Mouse (Mus musculus) lung, embryonic 16.5 days (tissue): ENCODE measurements around the gene Fbxw7. TPM values are rescaled to one million over a fixed set of nuclear protein-coding genes. Genes with fewer than 3 reads are reported as not detected.

Experiments used
- ATAC-seq: fragments of 200-750 bp; cut with Nextera tagmentation; 2 replicates; pipeline ENCODE4 v1.8.0; 2017; ENCODE audit warnings: low read depth, mild to moderate bottlenecking, moderate library complexity
- H3K27ac ChIP-seq: fragments of 300-500 bp; sonication (generic); 2 replicates; pipeline ENCODE4 v1.5.1; 2014; ENCODE audit warnings: mild to moderate bottlenecking, control low read depth, low read length
- H3K27me3 ChIP-seq: fragments of 300-500 bp; sonication (generic); 2 replicates; pipeline ENCODE4 v1.6.1; 2014; ENCODE audit warnings: low read depth, low read length, mixed read lengths; ENCODE audit not compliant: control insufficient read depth, insufficient read depth
- H3K36me3 ChIP-seq: fragments of 300-500 bp; sonication (generic); 2 replicates; pipeline ENCODE4 v1.6.1; 2014; ENCODE audit warnings: low read length; ENCODE audit not compliant: control insufficient read depth, insufficient read depth
- H3K4me1 ChIP-seq: fragments of 300-500 bp; sonication (generic); replicated peaks from 2 replicates; pipeline ENCODE4 v1.6.1; 2014; ENCODE audit warnings: low read length, mixed read lengths; ENCODE audit not compliant: control insufficient read depth, insufficient read depth
- H3K4me2 ChIP-seq: fragments of 300-500 bp; sonication (generic); 2 replicates; pipeline ENCODE4 v1.6.1; 2014; ENCODE audit warnings: low read depth, low read length, control low read depth
- H3K4me3 ChIP-seq: fragments of 300-500 bp; sonication (generic); 2 replicates; pipeline ENCODE4 v1.5.1; 2014; ENCODE audit warnings: mild to moderate bottlenecking, low read length, control low read depth
- H3K9ac ChIP-seq: fragments of 300-500 bp; sonication (generic); 2 replicates; pipeline ENCODE4 v1.6.1; 2014; ENCODE audit warnings: low read length, control low read depth
- H3K9me3 ChIP-seq: fragments of 300-500 bp; sonication (generic); 2 replicates; pipeline ENCODE4 v1.6.1; 2016; ENCODE audit warnings: low read length; ENCODE audit not compliant: control insufficient read depth
- WGBS: fragments of 180-500 bp; shearing (Covaris S2); extraction: QIAGEN DNeasy Blood & Tissue Kit; methylation state at CpG from one replicate; pipeline ENCODE4 v1.1.7; 2014; 5-methylcytosine and 5-hydroxymethylcytosine counted together
- polyA plus RNA-seq: library from polyadenylated mRNA; unstranded; fragments of >200 nt; fragmentation: Nextera tagmentation; extraction: Ambion mirVana; gene quantifications from 2 replicates; pipeline ENCODE4 v1.2.1, GENCODE M21; 2015

Fbxw7 gene
- polyA plus RNA-seq = 7.7 and 8.1 TPM in 2 replicates

DNA sequence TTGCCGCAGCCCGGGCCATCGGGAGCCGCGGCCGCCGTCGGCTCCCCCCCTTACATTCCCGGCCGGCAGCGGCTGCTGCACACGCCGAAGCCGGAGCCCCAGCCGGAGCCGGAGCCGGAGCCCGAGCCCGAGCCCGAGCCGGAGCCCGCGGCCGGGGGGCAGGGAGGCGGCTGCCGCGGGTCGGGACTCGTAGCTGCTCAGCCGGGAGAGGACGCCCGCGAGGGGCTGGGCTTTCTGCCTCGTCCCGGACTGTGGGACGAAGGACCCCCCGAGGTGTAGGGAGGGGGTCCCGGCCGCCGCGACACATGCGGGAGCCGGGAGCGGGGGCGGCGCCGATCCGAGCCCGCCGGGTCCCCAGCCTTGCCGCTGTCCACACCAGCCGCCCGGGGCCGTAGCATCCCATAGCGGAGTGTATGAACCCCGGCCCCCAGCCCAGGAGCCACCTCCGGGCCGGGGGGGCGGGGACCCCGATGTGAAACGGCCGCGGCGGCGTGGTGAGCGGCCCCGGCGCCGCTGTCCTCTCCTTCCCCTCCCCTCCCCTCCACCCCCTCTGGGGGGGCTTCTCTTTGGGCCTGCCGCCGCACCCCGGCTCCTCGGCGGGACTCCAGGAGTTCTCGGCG is at the start of gene Fbxw7:
Gene Fbxw7 (plus strand): TSS at position 507 of the 620 bp plus-strand sequence.
- WGBS = under 1% methylated on average over 29 of the region's 76 CpGs
- H3K9me3 ChIP-seq = no peaks in the 10 kb centered on the region
- peak within 1 kb of the TSS; percentile 92 for H3K27ac ChIP-seq
- peaks cover 15% of the 10 kb centered on the region for H3K4me1 ChIP-seq
- peak within 1 kb of the TSS; percentile 90 for H3K9ac ChIP-seq
- no peaks in the 10 kb centered on the region; the same call in 1 of the 2 replicates for H3K36me3 ChIP-seq
- peak within 1 kb of the TSS; percentile 81 for H3K4me3 ChIP-seq
- peak; percentile 52 for ATAC-seq
- H3K27me3 ChIP-seq = no peaks in the 10 kb centered on the region
- H3K4me2 ChIP-seq = peak within 1 kb of the TSS; percentile 99

DNA sequence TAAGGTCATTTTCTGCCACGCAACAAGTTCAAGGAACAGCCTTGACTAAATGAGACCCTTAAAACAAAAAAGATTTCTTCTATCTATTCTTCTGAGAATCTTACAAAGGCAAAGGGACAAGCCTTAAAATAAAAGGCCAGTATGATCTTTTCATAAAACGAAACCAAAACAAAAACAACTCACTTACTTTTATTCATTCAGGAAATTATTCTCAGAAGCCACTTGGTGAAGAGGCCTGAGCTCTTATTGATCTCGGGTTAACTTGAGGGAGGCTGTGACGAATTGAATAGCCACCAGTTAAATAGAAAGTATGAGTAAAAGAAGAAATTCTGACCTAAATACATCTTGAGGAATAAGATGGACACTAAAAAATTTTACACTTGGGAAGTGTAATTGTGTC is 46.1 kb upstream of the Fbxw7 start:
- no peaks in the 10 kb centered on the region for H3K27me3 ChIP-seq
- H3K4me1 ChIP-seq = no peaks in the 10 kb centered on the region
- H3K4me2 ChIP-seq = no peak overlapping the region
- no peak overlapping the region for H3K4me3 ChIP-seq
- no peaks in the 10 kb centered on the region for H3K36me3 ChIP-seq
- ATAC-seq = no peak
- peaks cover 4% of the 10 kb centered on the region for H3K9me3 ChIP-seq
- 88% methylated on average over 4 of the region's 4 CpGs for WGBS
- no peak overlapping the region for H3K9ac ChIP-seq
- no peak overlapping the region for H3K27ac ChIP-seq

DNA sequence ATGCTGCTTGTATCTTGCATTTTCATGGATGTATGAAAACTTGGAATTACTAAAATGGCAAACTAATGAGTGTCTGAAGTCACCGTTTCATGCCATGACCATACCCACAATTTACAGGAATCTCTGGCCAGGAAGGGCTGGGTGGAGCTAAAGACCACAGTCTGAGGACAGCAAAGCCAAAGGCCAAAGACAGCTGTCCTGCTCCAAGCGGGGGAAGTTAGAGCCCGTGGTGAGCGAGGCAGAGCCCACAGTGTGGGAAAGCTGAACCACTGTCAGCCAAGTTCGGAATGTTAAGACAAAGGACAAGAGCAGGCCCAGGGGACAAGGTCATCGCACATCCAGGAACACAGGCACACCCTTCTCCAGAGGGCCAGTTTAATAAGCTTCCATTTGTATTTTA is 45.7 kb upstream of the Fbxw7 start:
- Histone ChIP-seq H3K36me3 (no peaks in the 10 kb centered on the region), H3K4me1 (no peaks in the 10 kb centered on the region), H3K27ac (no peak overlapping the region), H3K4me3 (no peak overlapping the region), H3K27me3 (no peaks in the 10 kb centered on the region), H3K9ac (no peak overlapping the region), H3K9me3 (peaks cover 4% of the 10 kb centered on the region), H3K4me2 (no peak overlapping the region)
- no peak for ATAC-seq
- WGBS = 75% methylated on average over 6 of the region's 6 CpGs

DNA sequence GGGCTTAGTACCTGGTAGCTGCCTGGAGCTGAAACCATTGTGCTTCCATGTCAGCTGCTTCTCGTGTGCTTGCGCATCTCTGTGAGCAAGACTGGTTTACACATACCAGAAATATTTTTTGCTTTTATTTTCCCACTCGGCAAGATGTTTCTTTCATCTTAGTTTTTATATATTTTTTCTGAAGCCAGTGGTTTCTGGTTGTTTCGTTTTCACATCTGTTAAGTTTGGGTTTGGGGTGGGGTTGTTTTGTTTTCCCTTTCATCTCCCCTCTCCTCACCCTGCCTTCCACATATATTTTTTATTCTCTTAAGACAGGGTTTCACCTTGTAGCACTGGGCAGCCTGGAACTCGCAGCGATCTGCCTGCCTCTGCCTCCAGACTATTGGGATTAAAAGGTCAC is 44.5 kb upstream of the Fbxw7 start:
- Histone ChIP-seq H3K4me3 (no peak overlapping the region), H3K27ac (no peak overlapping the region), H3K27me3 (no peaks in the 10 kb centered on the region), H3K4me2 (no peak overlapping the region), H3K4me1 (no peaks in the 10 kb centered on the region), H3K9ac (no peak overlapping the region), H3K36me3 (no peaks in the 10 kb centered on the region), H3K9me3 (peaks cover 4% of the 10 kb centered on the region)
- ATAC-seq = no peak
- 73% methylated on average over 6 of the region's 6 CpGs for WGBS

DNA sequence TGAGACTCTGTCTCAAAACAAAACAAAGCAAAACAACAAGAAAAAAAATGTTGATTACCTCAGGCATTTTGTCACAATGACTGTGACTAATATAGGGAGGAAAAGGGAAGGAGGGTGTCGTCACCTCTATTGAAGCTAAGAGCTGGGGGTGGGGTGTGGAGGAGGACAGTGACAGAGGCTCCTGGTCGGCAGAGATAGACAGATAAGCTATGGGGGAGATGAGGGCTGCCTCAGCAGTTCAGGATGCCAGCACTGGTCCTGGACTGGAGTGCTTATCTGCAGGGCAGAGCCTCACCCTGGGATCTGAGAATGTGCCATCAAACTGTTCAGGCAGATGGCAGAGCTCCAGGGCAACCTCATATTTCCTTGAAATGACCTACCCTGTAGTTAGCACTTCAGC is 43.1 kb upstream of the Fbxw7 start:
- peaks cover 4% of the 10 kb centered on the region for H3K9me3 ChIP-seq
- no peaks in the 10 kb centered on the region for H3K27me3 ChIP-seq
- WGBS = 45% methylated on average over 2 of the region's 2 CpGs
- no peaks in the 10 kb centered on the region; the same call in 1 of the 2 replicates for H3K4me1 ChIP-seq
- H3K4me3 ChIP-seq = no peak overlapping the region
- no peak overlapping the region for H3K4me2 ChIP-seq
- no peaks in the 10 kb centered on the region for H3K36me3 ChIP-seq
- no peak overlapping the region for H3K27ac ChIP-seq
- no peak for ATAC-seq
- H3K9ac ChIP-seq = no peak overlapping the region

DNA sequence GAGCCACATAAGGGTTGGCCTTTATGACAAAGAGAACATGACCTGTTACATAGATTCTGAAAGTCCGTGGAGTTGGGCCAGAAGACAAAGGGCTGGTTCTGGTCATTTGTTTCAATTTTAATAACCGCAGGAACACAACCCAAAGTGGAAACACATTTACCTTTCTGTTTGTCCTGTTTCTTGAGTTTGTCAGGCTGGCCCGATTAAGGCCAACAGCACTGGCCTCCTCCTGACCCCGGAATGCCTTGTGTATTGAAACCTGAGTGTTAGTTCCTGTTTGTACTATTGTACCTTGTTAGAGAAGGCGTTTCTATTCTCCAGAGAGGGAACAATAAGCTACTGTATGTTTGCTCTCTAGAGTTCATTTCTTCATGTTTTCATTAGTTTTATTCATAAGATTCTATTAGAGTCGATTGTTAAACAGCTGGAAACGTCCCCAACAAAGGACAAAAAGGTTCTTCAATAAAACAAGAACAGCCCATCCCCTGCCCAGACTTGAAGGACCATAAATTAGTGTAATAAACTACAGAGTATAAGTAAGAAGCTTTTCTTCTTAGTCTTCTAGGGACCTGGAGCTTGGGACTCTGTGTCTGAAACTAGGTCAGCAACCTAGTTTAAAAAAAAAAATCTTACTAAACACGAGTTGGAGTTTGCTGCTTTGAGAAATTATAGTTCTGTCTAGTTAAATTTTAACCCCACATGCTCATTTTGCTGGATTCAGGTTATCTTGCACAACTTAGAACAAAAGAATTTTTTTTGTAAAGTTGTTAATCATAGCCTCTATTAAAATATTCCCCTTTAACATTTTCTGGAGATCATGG is 40.6 kb upstream of the Fbxw7 start:
- Histone ChIP-seq H3K4me1 (no peaks in the 10 kb centered on the region; the same call in 1 of the 2 replicates), H3K27ac (no peak overlapping the region), H3K4me3 (no peak overlapping the region), H3K36me3 (no peaks in the 10 kb centered on the region), H3K9ac (no peak overlapping the region), H3K9me3 (peaks cover 4% of the 10 kb centered on the region), H3K27me3 (no peaks in the 10 kb centered on the region), H3K4me2 (no peak overlapping the region)
- WGBS = 37% methylated on average over 8 of the region's 8 CpGs
- no peak for ATAC-seq

DNA sequence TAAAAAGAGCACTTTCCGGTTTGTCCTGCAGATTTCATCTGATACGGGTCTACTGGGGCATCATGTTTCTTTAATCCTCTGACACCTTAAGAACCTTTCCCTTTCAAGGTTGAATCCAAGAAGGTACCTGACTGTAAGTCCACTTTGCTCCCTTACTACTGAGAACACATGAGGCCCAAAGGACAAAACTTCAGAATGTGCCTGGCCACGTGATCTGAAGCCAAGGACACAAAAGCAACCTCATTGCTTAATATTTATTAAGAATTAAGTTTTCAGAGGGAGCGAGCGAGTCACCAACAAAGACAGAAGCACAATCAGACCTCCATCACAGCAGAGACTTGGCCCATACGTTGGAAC is 40.0 kb upstream of the Fbxw7 start:
- no peaks in the 10 kb centered on the region for H3K27me3 ChIP-seq
- ATAC-seq = no peak
- H3K4me2 ChIP-seq = no peak overlapping the region
- H3K27ac ChIP-seq = no peak overlapping the region
- H3K9me3 ChIP-seq = peaks cover 4% of the 10 kb centered on the region
- 60% methylated on average over 6 of the region's 6 CpGs for WGBS
- no peaks in the 10 kb centered on the region; the same call in 1 of the 2 replicates for H3K4me1 ChIP-seq
- H3K9ac ChIP-seq = no peak overlapping the region
- H3K36me3 ChIP-seq = no peaks in the 10 kb centered on the region
- H3K4me3 ChIP-seq = no peak overlapping the region

DNA sequence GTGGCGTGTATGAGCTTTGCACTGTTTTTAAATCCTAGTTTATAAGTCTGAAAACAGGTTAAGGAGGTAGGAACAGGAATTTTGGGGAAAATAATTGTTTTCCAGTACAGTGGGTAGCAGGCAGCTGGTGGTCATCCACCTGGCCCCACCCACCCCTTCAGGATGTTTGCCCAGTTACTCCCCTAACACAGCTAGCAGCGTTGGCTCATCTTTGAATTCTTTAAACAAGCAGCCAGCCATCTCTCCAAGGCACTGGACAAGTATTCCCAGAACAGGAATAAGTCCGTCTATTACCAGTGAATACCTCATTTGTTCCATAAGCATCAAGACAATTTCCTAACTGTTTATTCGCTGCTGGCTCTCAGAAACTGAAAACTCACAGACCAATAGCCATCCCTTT is 39.5 kb upstream of the Fbxw7 start:
- H3K9ac ChIP-seq = no peak overlapping the region
- H3K27me3 ChIP-seq = no peaks in the 10 kb centered on the region
- WGBS = 52% methylated on average over 4 of the region's 4 CpGs
- no peak overlapping the region for H3K27ac ChIP-seq
- no peaks in the 10 kb centered on the region; the same call in 1 of the 2 replicates for H3K4me1 ChIP-seq
- H3K4me2 ChIP-seq = no peak overlapping the region
- no peak overlapping the region for H3K4me3 ChIP-seq
- no peak for ATAC-seq
- H3K36me3 ChIP-seq = no peaks in the 10 kb centered on the region
- H3K9me3 ChIP-seq = peaks cover 4% of the 10 kb centered on the region

DNA sequence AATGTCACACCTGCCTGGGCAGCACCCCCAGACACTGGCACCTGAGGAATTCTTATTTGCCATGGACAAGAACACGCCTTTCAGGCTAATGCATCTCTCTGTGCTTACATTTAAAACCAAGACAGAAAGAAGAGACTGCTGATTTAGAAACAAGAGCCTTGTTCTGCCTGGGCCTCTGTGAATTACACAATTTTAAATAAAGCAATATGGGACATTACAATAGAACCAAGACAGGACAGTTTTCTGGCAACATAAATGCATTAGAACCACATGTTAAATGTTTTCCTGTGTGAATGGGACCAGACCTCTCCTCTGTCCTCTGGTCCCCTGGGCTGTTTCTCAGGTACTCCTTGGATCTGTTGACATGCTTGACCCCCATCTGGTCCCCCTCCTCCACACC is 39.0 kb upstream of the Fbxw7 start:
- H3K4me3 ChIP-seq = no peak overlapping the region
- 58% methylated on average over 1 of the region's 1 CpGs for WGBS
- no peaks in the 10 kb centered on the region for H3K36me3 ChIP-seq
- H3K27me3 ChIP-seq = no peaks in the 10 kb centered on the region
- no peak overlapping the region for H3K9ac ChIP-seq
- no peaks in the 10 kb centered on the region; the same call in 1 of the 2 replicates for H3K4me1 ChIP-seq
- H3K9me3 ChIP-seq = peaks cover 2% of the 10 kb centered on the region
- no peak for ATAC-seq
- H3K27ac ChIP-seq = no peak overlapping the region
- no peak overlapping the region for H3K4me2 ChIP-seq
